Mouse (Mus musculus): Measurements from ENCODE around the gene Baiap2l2.

Gene Baiap2l2

GRCm38 (mm10) chr15:79285399-79285798, at the start of gene Baiap2l2:
Gene Baiap2l2, minus strand, starts transcription at chr15:79285537.
- DNase-seq, result no peak

DNA sequence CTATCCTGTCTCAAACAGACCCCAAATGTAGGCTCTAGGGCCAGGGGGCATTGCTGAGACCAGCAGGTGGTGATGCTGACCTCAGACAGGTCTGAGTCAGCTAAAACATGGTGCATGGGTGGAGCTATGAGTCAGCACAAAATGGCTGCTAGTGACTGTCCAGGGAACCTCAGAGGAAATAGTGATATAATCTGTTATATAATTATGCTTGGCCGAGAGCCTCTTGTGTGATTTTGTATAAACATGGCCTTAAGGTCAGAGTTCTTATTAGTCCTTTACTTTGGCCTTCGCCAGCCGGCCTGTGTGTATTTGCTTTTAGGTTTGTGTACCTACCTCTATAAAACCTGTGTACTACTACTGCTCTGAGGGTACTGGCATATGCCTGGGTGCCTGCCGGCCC, 48.1 kb upstream of the Baiap2l2 start:
- DNase-seq, result no peak

DNA sequence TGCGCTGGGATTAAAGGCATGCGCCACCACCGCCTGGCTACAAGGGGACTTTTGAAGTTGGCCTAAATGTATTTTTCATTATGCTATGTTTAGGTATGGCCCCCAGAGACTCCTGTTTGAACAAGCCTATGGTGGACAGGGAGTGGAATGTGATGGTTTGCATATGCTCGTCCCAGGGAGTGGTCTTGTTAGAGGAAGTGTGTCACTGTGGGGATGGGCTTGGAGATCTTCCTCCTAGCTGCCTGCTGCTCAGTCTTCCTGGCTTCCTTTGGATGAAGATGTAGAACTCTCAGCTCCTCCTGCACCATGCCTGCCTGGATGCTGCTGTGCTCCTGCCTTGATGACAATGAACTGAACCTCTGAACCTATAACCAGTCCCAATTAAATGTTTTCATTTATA, 45.2 kb upstream of the Baiap2l2 start:
- peak; percentile 1 for DNase-seq

GRCm38 (mm10) chr15:79329979-79330363, 44.6 kb upstream of the Baiap2l2 start:
- no peak for DNase-seq

- DNase-seq, result no peak
Measured at GRCm38 (mm10) chr15:79329346-79329978, 44.1 kb upstream of the Baiap2l2 start.

GRCm38 (mm10) chr15:79328939-79329275, 43.6 kb upstream of the Baiap2l2 start:
- no peak for DNase-seq

DNA sequence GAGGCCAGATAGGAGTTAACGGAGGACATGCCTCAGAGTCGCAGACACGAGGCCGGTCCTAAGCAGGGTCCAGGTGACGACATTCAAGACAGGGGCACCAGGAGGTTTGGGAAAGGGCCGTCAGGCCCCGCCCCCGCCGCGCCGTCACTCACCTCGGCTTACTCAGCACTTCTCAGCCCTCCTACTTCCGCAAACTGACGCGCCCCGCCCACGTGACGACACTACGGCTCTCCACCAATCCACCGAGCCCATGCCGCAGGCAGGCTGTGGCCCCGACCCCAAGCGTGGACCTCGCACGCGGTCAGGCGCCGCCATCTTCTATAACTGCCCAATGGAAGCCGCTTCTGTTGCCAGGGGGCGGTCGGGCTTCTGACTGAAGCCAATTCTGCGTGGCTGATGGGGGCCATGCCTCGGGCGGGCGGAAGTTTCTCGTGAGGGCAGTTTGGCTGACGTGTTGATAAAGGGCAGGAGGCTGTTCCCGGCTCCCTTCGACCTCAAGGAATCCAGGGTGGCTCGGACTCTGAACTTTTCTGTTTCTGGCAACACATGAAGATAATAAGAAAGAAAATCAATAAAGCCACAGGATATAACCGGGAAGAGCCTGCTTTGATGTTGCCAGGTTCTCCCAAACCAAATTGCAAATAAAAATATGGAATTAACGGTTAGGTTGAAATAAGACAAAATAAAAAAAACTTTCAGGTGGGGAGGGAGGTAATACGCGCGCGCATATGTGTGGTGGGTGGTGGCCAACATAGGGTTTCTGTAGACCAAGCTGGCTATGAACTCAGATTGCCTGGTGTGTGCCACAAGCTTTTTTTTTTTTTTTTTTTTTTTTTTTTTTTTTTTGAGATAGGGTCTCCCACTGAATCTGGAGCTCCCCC, 43.0 kb upstream of the Baiap2l2 start, which contains the start of gene Pla2g6:
Pla2g6 (minus strand) TSS at position 333 of the 881 bp plus-strand sequence.
- peak; percentile 99 for DNase-seq

GRCm38 (mm10) chr15:79326971-79327961, 41.9 kb upstream of the Baiap2l2 start:
- no peak for DNase-seq

GRCm38 (mm10) chr15:79326264-79326663, 40.9 kb upstream of the Baiap2l2 start:
- no peak for DNase-seq

- no peak for DNase-seq
Measured at GRCm38 (mm10) chr15:79325742-79326141, 40.4 kb upstream of the Baiap2l2 start.

- DNase-seq, result no peak
Measured at GRCm38 (mm10) chr15:79324373-79324772, 39.0 kb upstream of the Baiap2l2 start.

DNA sequence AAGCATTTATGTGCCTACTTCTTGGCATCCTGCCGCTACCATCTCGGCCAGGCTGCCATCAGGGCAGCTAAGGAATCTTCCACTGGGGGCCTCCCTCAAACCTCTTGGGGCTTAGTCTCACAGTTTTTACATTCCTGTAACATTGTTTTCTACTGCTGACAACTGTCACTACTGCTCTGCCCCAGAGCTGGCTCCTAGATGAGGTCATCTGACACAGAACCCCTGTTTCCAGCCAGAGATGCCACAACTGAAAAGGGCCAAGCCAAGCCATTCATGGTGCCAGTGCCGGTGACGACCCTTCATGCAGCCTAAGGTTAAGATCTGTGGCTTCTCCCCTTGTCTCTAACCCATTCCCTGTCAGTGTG, 38.4 kb upstream of the Baiap2l2 start:
- no peak for DNase-seq

DNA sequence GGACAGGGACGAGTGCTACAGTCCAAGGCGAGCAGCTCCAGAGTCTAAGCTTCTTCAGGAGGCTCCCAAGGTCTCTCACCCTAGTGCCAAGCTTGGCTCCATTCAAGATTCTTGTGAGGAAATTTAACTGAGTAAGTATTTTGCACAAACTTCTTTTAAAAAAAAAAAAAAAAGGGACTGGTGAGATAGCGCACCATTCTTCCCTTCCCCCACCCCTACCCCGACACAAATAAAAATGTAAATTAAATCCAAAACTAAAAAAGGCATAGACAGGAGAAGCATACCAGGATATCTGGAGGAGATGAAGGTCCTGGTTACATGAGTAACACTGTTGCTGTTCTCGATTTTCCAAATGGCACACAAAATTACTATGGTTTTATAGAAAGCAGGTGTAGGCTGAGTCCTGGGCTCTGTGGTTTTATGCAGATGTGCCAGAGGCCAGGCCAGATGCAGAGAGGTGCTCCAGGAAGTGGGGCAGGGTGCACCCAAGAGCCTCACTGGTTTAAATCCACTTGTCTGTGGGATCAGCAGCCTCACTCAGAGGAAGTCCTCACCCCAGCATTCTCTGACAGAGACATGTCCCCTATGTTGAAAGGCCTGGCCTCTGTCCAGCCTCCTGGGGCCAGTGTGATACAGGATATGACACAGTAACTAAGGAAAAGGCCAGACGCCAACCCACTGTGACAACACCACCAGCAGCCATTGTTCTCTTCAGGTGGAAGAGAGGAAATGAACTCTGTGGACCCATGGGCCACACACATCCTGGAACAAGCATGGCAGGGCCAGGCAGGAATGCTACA, 37.9 kb upstream of the Baiap2l2 start:
- DNase-seq, result peak; percentile 42

DNA sequence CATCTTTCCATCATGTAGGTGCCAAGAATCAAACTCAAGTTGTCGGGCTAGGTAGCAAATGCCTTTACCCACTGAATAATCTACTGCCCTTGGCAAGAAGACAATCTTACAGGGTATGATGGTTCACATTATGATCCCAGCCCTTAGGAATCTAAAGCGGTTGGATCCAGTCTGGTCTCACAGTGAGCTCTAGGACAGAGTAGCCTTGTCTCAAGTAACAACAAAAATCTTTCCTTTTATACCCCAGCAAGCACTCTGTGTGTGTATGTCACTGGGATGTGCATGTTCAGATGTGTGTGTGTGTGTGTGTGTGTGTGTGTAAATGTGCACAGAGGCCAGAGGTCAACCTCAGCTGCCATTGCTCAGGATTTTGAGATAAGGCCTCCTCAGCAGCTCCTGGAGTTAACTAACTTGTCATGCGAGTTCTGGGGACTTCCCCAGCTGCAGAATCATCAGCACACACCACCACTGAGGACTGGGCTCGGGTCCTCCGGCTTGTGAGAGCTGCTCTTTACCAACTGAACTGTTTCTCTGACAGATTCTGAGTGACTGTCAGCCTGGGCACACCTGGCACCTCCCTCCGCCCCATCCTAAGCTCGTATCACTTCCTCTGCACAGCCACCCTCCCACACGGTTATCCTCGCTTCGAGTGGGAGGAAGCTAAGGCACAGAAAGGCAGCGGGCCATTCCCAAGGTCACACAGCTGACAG, 37.1 kb upstream of the Baiap2l2 start:
- DNase-seq, result no peak

DNA sequence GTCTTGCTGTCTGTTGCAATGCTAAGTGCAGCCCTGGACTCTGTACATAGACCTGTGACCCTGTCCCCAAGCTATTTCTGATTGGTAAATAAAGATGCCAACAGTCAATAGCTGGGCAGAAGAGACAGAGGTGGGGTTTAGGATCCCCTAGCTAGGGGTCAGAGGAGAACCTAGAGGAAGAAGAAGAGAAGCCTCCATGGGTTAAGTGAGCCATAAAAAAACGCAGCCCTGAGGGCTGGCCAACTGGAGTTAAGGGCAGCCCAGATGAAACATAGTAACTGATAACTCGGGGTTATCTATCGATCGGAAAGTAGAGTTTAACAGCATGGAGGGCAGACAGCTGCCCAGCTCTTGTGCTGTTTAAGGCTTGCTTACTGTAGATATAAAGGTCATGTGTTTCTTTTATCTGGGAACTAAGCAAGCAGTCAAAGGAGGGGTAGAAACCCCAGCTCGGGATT, 36.4 kb upstream of the Baiap2l2 start:
- DNase-seq, result no peak

DNA sequence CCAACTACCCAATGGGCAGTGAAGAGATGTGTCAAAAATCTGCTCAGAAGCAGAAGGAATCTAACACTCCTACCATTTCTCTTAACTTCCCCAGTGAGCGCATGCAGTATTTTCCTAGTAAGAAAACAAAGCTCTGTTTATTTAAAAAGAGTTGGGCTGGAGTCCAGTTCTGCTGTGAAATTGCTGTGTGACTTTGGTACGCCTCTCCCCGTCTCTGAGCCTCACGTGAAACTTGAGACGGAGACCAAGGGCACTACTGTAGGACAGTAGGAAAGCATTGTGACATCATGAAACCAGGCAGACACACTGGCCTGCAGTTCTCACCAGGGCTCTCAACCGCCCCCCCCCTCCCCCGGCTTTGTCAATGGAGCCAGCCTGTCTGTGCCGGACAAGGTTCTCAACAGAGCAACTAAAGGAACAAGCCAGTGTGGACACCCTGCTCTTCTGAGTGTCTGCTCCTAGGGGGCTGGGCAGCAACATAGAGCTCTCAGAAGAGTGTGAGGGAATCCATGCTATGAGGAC, 28.6 kb upstream of the Baiap2l2 start:
- DNase-seq, result no peak

DNA sequence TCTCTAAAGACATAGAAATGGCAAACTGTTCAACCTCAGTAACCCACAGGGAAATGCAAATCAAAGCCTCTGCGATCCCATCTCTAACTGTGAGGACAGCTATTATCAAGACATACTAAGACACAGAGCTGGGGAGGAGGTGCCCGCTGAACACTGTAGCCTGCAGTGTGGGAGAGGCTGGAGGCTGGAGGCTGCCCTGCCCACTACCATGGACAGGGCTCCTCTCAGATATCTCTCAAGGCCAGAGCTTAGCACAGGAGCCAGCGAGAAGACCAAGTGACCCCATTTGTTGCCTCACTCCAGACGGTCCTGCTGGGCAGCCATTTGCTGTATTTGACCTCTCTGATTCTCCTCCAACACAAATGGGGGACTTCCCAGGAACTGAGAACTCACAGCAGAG, 22.5 kb upstream of the Baiap2l2 start:
- DNase-seq, result no peak

GRCm38 (mm10) chr15:79306043-79306637, 20.8 kb upstream of the Baiap2l2 start:
- no peak for DNase-seq

- no peak for DNase-seq
Measured at GRCm38 (mm10) chr15:79304832-79305231, 19.5 kb upstream of the Baiap2l2 start.

GRCm38 (mm10) chr15:79303725-79304124, 18.4 kb upstream of the Baiap2l2 start:
- no peak for DNase-seq

Measured in right cerebral cortex, postnatal 14 days (tissue).